Mouse (Mus musculus) left cerebral cortex, adult 2 months (tissue): ENCODE results near the gene Card10. TPM values are rescaled to one million over a fixed set of nuclear protein-coding genes. Genes with fewer than 3 reads are reported as not detected.

ENCODE experiments used
- DNase-seq, 2 experiments: peaks; one replicate each; pipeline ENCODE4 v3.0.0; 2021 to 2022; ENCODE audit warnings: low spot score in 2 of 2, mixed read lengths in 1 of 2; ENCODE audit errors: extremely low spot score in 1 of 2
- H3K27ac ChIP-seq: fragments of 200-600 bp; 2 replicates; pipeline ENCODE4 v1.8.1; 2022
- H3K4me3 ChIP-seq: fragments of 200-600 bp; 2 replicates; pipeline ENCODE4 v1.8.1; 2022
- CTCF ChIP-seq: fragments of 200-600 bp; IDR thresholded peaks from 2 replicates; pipeline ENCODE4 v1.8.1; 2022; ENCODE audit warnings: antibody characterized with exemption, mild to moderate bottlenecking, moderate library complexity
- intact Hi-C: fragments of 180-260 bp; cut with DNase I; formaldehyde crosslinking; loops from one replicate; pipeline ENCODE4 v1.15.1; 2025
- total RNA-seq, 2 experiments: library from RNA; stranded (reverse); gene quantifications; 2 replicates each; pipeline ENCODE4 v1.2.3; 2021

Gene Card10
- total RNA-seq, 2 experiments from 2014 or later, result 4.8 TPM

DNA sequence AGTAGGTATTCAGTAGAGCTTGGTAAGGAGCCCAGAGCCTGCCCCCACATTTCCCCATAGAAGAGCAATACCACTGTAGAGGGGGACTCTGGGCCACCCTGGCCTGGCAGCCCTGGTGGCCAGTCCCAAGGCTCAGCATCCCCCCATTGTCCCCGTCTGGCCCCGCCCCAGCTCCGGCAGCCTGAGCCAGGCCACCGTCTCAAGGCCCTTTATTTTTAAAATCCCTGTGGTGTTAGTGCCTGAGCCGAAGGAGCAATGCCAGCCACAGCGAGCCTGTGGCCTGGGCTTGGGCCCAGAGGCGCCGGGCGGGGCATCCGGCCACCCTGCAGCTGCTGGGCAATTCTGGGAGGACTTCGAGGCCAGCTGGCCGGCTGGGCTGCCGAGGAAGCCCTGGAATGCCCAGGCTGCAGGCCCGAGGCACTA, 29.9 kb upstream of the Card10 start:
- DNase-seq, result peak; percentile 48 to 75
- TF ChIP-seq CTCF, result peak; percentile 3
- Histone ChIP-seq H3K4me3 (no peak overlapping the region), H3K27ac (peak overlapping the region; percentile 77)
- intact Hi-C loops, result no loop called here

DNA sequence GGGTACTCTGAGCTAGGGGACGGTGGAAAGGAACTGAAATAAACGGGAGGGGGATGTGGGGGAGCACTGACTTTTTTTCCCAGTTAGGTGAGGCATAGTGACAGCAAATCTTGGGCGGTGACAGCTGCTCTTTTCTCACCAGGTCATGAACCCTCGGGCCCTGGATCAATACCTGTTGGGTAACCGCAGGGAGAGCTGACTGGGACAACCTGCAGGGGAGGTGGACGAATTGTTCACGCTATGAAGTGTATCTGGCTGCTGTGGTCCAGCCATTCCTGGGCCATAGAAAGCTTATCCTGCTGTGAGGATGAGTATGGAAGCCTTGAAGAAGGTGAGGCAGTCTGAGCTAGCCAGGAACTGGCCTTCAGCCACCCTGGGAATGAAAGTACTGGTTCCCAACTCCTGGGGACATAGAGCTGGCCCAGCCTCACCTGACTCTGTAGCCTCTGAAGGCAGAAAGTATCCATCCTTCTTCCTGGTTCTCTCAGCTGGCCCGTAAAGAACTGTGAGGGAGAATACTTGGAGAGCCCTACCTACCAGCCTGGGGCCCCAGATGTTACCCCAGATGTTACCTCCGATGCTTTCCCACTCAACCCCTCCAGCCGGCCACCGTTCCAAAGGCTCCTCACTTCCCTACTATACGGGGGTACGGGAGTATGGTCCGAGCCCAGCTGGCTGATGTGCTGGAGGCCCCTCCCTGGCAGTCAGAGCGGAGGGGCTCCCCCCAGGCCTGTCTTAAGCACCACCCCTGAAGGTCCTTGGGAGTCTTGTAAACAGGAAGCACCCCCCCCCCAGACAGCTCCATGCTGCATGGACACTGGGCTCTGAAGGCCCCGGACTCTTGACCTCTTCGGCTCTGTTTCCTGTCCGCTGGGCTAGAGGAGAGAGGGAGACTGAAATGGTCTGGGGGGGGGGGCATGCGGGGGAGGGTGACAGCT, 29.1 kb upstream of the Card10 start:
- H3K27ac ChIP-seq, result peak overlapping the region; percentile 77
- TF ChIP-seq CTCF, result no peak
- no peak overlapping the region for H3K4me3 ChIP-seq
- no peak for DNase-seq
- intact Hi-C loops, result no loop called here

GRCm38 (mm10) chr15:78830742-78831719, 28.2 kb upstream of the Card10 start:
- no peak for TF ChIP-seq CTCF
- no peak overlapping the region for H3K4me3 ChIP-seq
- DNase-seq, result no peak
- H3K27ac ChIP-seq, result no peak overlapping the region
- intact Hi-C loops, result no loop called here

DNA sequence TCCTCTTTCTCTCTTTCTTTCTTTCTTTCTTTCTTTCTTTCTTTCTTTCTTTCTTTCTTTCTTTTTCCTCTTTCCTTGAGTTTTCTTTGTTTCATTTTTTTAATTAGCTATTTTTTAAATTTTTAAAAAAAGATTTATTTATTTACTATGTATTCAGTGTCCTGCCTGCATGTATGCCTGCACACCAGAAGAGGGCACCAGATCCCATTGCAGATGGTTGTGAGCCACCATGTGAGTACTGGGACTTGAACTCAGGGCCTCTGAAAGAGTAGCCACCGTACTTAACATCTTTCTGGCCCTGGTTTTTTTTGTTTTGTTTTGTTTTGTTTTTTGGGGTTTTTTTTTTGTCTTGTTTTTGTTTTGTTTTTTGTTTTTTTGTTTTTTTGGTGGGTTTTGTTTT, 26.8 kb upstream of the Card10 start:
- intact Hi-C loops, result no loop called here
- peak; percentile 33 for TF ChIP-seq CTCF

DNA sequence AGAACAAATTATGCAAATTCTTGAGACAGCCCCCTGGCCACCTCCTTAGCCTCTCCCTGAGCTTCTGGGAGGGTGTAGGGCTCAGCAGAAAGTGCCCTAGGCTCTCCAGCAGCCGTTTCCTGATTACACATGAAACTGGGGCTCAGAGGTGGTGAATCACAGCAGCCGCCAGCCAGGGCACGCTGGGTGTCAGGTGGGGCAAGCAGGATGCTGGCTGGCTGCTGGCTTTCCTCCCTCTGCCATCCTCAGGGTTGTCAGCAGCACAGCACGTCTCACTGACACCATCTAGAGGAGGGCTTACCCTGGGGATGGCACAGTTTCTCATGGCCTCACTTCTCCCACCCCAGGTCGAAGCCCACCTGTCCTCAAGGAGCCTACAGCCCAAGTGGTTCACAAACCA, 25.5 kb upstream of the Card10 start:
- intact Hi-C loops, result no loop called here
- no peak for DNase-seq
- no peak for TF ChIP-seq CTCF
- H3K27ac ChIP-seq, result no peak overlapping the region
- H3K4me3 ChIP-seq, result no peak overlapping the region

More for the DNA sequence above, 26.8 kb upstream of the Card10 start:
- no peak for DNase-seq
- Histone ChIP-seq H3K27ac (no peak overlapping the region), H3K4me3 (no peak overlapping the region)

- intact Hi-C loops, result loop anchor here (1.0 kb wide), 2 partner anchors 22 to 44 kb away; no protein-coding TSS in a partner anchor
- DNase-seq, result peak; percentile 62 to 68
- H3K27ac ChIP-seq, result no peak overlapping the region
- H3K4me3 ChIP-seq, result no peak overlapping the region
- TF ChIP-seq CTCF, result peak; percentile 97
These were observed 23.7 kb upstream of the Card10 start for GRCm38 (mm10) chr15:78826213-78827204.

GRCm38 (mm10) chr15:78816074-78816391, 13.2 kb upstream of the Card10 start:
- DNase-seq, result no peak
- TF ChIP-seq CTCF, result no peak
- Histone ChIP-seq H3K27ac (no peak overlapping the region), H3K4me3 (no peak overlapping the region)
- intact Hi-C loops, result no loop called here

DNA sequence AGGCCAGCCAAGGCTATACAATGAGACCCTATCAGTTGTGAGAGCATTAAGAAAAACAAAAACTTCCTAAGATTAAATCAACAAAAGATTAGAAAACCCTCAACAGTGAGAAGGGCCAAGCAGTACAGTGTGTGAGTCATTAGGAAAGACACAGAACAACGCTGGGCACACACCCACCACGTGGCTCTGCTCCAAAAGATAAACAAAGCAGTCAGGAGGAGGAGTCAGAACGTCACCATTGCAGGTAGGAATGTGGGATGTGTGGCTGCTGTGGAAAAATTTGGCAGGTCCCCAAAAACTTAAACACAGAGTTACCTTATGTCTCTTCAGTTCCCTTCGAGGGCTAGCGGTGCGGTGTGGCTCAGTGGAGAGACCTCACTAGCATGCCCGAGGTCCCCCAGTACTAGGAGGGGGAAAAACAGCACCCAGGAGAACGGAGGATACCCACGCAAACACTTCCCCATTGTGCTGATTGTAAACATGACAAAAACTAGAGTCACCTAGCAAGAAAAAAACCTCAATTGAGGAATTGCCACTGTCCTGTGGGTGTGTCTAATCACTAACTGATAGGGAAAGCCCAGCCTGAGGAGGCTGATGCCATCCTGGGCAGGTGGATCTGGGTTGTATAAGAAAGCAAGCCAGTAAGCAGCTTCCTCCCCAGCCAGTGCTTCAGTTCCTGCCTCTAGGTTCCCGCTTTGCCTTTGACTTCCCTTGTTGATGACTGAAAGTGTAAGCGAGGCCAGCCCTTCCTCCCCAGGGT, 12.7 kb upstream of the Card10 start:
- DNase-seq, result no peak
- no peak overlapping the region for H3K4me3 ChIP-seq
- H3K27ac ChIP-seq, result no peak overlapping the region
- intact Hi-C loops, result no loop called here
- no peak for TF ChIP-seq CTCF

- intact Hi-C loops, result no loop called here
- DNase-seq, result no peak
- no peak for TF ChIP-seq CTCF
- no peak overlapping the region for H3K27ac ChIP-seq
- no peak overlapping the region for H3K4me3 ChIP-seq
These were observed 10.8 kb upstream of the Card10 start for GRCm38 (mm10) chr15:78813603-78814002.

DNA sequence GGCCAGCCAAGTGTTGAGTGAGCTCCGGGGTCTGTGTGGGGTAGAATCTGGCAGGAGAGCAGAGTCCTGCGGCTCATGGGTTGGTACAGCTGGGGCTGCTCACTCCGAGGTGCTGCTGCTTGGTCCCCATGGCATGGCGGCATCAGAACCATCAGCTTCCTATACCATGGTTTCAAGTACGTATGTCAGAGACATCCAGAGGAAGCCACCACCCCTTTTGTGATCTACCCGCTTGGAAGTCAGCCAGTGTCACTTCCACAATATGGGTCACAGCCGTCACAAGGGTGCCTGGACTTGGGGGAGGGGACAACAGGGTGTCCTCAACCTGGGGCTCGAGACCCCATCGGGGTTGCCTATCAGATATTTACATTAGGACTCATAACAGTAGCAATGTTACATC, 7.3 kb upstream of the Card10 start:
- H3K27ac ChIP-seq, result no peak overlapping the region
- DNase-seq, result no peak
- no peak overlapping the region for H3K4me3 ChIP-seq
- TF ChIP-seq CTCF, result no peak
- intact Hi-C loops, result no loop called here
